Mouse (Mus musculus): ENCODE measurements at regions not wholly inside any gene's neighbourhood (a gene's known extent, or its start where the extent isn't known, plus 50 kb on each side); places are given as distances from the start of the nearest gene placed in this dataset.

GRCm38 (mm10) chr14:106593352-106593751 lies 487.4 kb downstream of the Trim52 start:
- DNase-seq = no peak
- intact Hi-C loops (cut with DNase I) = no loop called here

GRCm38 (mm10) chr14:106593980-106594379 lies 488.0 kb downstream of the Trim52 start:
- DNase-seq = no peak
- intact Hi-C loops (cut with DNase I) = no loop called here

GRCm38 (mm10) chr14:106607041-106607440 lies 501.0 kb downstream of the Trim52 start:
- DNase-seq = no peak
- intact Hi-C loops (cut with DNase I) = no loop called here

GRCm38 (mm10) chr14:106608341-106608927 lies 502.4 kb downstream of the Trim52 start:
- no peak for DNase-seq
- intact Hi-C loops (cut with DNase I) = no loop called here
